Mouse (Mus musculus): ENCODE data around the gene Dnase1l3.

Gene Dnase1l3

GRCm38 (mm10) chr14:7994271-7994767 is at the start of gene Dnase1l3:
Gene Dnase1l3, minus strand, starts transcription at chr14:7994573.
- peak; percentile 37 for DNase-seq (ENCODE audit: low read depth)

DNA sequence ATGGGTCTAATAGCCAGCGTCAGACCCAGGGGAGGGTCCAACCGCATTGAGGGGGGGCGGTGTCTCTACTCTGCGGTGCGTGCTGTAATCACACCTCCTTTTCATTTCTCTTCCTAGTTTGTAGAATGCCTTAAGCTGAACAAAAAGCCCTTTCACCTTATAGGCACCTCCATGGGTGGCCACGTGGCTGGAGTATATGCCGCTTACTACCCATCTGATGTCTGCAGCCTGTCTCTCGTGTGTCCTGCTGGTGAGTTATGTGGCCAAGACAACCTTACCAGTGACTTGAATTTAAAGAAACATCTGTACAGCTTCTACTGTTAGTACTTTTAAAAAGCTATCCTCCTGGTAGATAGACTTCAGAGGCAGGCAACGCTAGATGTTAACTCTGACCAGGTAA is 48.2 kb upstream of the Dnase1l3 start:
- DNase-seq (ENCODE audit: low read depth), result no peak

DNA sequence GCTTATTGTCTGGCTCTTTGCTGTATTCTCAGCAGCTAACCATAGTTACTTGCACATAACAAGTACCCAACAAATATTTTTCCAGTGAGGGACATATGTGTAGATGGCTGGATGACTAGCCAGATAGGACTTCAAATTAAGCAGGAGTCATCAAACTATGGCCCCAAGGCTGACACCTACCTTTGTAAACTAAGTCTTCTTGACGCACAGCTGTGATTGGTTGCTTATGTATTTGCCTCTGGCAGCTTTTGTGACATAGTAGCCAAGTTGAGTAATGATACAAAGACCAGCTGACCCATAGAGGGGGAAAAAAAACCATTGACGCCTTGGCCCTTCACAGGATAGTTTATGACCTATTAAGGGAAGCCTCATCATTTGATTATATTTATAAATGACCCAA is 47.7 kb upstream of the Dnase1l3 start:
- DNase-seq (ENCODE audit: low read depth), result no peak

GRCm38 (mm10) chr14:8040911-8041678 is 46.7 kb upstream of the Dnase1l3 start:
- DNase-seq (ENCODE audit: low read depth), result no peak

DNA sequence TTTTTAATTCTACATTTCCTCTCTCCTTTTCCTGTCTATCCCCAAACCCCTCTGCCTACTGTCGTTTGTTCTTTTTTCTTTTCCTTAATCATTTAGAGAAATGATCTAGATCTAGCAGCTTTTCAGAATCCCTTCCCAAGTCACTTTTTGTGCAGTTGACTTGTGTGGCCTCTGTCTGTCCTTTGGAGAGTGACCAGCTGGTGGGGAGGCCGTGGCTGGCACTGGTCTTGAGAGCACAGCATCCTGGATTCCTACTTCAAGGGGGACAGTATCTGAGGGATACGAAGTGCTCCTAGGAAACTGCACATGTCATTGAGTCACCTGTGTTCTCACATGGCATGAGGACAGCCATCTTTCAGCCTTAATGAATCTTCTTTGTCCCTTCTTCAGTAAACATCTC is 45.8 kb upstream of the Dnase1l3 start:
- no peak for DNase-seq (ENCODE audit: low read depth)

- DNase-seq (ENCODE audit: low read depth), result no peak
Measured at GRCm38 (mm10) chr14:8038791-8039448, 44.5 kb upstream of the Dnase1l3 start.

GRCm38 (mm10) chr14:8038150-8038549 is 43.8 kb upstream of the Dnase1l3 start:
- DNase-seq (ENCODE audit: low read depth), result no peak

DNA sequence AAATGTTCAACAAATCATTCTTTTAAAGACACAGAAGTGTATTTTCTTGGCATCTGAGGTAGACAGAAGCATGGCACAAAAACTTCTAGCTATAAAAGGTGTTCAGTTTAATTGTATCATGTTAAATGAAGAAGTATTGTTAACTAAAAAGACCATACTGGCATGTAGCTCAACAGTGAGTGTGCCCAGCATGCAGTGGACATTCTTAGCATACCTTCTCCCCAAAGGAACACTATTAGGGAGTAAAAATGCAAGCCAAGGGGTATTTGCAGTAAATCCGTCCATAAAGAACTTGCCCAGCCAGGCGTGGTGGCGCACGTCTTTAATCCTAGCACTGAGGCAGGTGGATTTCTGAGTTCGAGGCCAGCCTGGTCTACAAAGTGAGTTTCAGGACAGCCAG is 42.0 kb upstream of the Dnase1l3 start:
- DNase-seq (ENCODE audit: low read depth), result no peak

DNA sequence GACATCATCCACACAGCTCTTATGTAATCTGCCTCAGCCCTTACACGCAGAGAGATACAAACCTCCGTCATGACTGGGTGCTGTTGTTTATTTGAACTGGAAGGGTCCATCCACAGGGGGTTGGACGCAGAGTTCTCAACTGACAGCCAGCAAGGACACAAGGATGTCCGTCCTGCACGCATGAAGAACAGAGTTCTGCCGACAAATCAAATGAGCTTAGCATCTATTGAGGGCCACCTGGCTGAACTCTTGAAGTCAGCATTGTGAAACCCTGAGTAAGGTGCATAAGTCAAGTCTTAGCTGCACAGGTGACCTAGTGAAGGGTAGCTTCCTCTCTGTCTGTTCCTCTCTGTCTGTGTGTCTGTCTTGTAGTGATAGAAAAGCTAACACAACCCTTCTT is 41.6 kb upstream of the Dnase1l3 start:
- no peak for DNase-seq (ENCODE audit: low read depth)

- no peak for DNase-seq (ENCODE audit: low read depth)
Measured at GRCm38 (mm10) chr14:8034561-8034960, 40.2 kb upstream of the Dnase1l3 start.

GRCm38 (mm10) chr14:8032087-8032944 is 37.9 kb upstream of the Dnase1l3 start:
- DNase-seq (ENCODE audit: low read depth), result no peak

DNA sequence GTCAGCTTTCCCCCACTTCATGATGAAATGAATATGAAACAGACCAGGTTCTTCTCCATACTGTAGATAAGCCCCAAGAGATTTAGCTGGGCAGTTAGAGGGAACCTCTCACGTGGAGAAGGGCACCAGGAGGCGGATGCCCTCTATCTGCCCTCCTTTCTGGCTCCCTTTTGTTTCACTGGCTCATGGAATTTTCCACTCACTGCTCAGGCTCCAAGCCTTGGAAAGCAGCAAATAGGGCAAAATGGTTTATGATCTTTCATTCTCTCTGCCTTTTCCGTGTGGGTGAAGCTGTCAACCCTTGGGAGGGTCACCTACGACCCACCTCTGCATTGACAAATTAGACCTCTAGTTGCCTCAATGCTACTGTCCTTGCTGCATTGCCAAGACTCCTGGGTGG is 36.2 kb upstream of the Dnase1l3 start:
- no peak for DNase-seq (ENCODE audit: low read depth)

- no peak for DNase-seq (ENCODE audit: low read depth)
Measured at GRCm38 (mm10) chr14:8029752-8030151, 35.4 kb upstream of the Dnase1l3 start.

GRCm38 (mm10) chr14:8028086-8028485 is 33.7 kb upstream of the Dnase1l3 start:
- no peak for DNase-seq (ENCODE audit: low read depth)

DNA sequence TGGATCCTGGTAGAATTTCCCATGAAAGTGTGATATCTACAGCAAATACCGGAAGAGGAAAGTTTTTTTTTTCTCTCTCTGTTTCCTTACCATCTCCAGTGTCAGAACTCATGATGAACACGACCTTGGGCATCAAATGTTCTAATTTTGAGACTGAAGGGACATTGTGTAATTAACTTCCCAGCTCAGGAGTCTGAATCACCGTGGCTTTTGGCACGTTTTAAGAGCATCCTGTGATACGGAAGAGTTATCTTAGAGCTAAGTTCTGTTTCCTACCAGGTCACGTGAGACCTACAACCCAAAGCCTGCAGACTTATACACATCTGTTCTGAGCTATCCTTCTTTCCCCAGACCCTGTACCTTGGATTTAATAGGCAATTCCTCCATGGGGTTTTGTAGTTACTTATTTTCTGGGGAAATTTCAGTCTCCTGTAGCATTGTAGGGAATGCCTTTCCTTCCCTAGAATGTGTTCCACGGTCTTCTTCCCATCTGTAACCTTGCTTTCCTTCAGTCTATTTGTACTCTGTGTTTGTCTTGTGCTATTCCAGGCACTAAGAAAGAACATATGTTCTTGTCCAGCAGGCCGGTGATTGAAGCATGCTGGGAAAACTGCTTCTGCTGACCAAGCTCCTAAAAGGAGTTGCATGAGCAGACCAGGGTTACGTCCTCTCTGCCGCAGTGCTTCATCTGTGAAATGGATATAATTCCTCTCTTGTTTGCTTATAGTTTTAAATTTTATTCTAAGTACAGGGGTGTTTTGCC is 32.6 kb upstream of the Dnase1l3 start:
- DNase-seq (ENCODE audit: low read depth), result no peak

GRCm38 (mm10) chr14:8024936-8025335 is 30.6 kb upstream of the Dnase1l3 start:
- no peak for DNase-seq (ENCODE audit: low read depth)

- no peak for DNase-seq (ENCODE audit: low read depth)
Measured at GRCm38 (mm10) chr14:8024469-8024868, 30.1 kb upstream of the Dnase1l3 start.

DNA sequence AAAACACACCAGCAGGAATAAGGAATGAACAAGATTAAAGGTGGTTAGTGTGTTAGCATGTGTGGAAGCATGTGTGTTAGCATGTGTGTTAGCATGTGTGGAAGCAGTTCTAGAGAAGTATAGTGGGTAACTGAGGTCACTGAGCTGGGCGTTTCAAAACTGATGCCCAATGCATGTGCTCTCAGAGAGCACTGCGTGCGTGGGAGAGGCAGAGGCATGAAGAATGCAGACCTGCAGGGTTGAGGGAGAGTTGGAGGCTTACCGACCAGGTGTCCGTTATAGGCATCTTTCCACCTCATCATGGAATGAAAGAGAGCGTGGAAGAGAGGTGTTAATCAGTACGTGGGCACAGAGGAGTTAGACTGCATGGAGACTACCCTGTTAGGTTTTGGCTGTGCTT is 26.2 kb upstream of the Dnase1l3 start:
- no peak for DNase-seq (ENCODE audit: low read depth)

DNA sequence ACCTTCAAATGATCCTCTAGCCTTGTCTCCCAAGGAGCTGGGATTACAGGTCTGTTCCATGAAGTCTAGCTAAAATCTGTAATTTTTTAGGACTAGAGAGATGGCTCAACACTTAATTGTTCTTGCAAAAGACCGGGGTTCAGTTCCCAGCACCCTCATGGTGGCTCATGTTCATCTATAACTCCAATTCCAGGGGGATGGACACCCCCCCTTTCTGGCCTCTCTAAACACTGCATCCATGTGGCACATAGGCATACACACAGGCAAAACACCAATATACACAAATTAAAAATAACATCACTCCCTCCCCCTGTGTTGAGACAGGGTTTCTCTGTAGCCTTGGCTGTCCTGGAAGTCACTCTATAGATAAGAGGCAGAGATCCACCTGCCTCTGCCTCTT is 25.6 kb upstream of the Dnase1l3 start:
- no peak for DNase-seq (ENCODE audit: low read depth)

GRCm38 (mm10) chr14:8016951-8017350 is 22.6 kb upstream of the Dnase1l3 start:
- no peak for DNase-seq (ENCODE audit: low read depth)

GRCm38 (mm10) chr14:8016276-8016675 is 21.9 kb upstream of the Dnase1l3 start:
- DNase-seq (ENCODE audit: low read depth), result no peak

- no peak for DNase-seq (ENCODE audit: low read depth)
Measured at GRCm38 (mm10) chr14:8015756-8016155, 21.4 kb upstream of the Dnase1l3 start.

Data from naive thymus-derived CD4-positive, alpha-beta T cell, adult 2 months (primary cell).